Mouse (Mus musculus) gastrocnemius, postnatal 25 days (tissue): Measurements from ENCODE around the gene Ttc22. TPM values are rescaled to one million over a fixed set of nuclear protein-coding genes. Genes with fewer than 3 reads are reported as not detected.

Source experiments
- DNase-seq: peaks from one replicate; pipeline ENCODE4 v3.0.0; 2022
- total RNA-seq, 2 experiments: library from RNA; stranded (reverse); gene quantifications; 1 replicate in 1 of 2; 2 replicates in 1 of 2; pipeline ENCODE4 v1.2.3; 2021

Gene Ttc22
- total RNA-seq, 2 experiments from 2014 or later, result not detected

DNA sequence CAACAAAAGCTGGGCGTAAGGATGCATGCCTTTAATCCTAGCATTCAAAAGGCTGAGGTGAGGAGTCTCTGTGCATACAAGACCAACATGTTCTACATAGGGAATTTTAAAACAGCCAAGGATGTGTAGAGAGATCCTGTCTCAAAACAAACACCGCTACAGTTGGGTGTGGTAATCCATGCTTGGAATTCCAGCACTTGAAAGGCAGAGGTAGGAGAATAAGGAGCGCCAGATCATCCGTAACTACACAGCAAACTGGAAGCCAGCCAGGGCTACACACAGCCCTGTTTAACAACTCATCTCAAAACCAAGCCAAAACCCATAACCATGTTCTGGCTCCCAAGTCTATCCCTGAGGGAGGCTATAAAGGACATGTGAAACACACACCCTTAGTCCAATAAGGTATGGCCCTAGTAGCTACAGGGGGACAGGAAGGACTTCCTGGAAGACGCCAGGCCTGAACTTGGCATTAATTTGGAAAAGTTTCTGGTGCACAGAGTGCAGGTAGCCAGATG lies 41.8 kb downstream of the Ttc22 start:
- no peak for DNase-seq

DNA sequence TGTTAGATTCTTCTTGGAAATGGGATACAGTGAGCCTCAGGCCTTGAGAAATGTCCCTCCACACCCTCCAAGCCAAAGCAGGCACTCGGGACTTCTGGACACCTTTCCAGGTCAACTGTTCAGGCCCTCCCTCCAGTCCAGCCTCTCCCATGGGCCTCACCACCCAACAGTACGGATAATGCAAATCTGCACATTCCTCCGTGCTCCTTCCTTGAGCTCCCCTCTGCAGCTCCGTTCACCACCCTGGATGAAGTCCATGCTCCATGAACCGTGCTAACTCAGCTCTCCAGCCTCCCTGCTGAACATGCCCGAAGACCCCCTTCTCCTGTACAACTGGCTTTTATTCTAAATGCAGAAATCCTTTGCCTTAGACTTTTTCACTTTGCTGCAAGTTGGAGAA lies 42.5 kb downstream of the Ttc22 start:
- DNase-seq, result no peak

DNA sequence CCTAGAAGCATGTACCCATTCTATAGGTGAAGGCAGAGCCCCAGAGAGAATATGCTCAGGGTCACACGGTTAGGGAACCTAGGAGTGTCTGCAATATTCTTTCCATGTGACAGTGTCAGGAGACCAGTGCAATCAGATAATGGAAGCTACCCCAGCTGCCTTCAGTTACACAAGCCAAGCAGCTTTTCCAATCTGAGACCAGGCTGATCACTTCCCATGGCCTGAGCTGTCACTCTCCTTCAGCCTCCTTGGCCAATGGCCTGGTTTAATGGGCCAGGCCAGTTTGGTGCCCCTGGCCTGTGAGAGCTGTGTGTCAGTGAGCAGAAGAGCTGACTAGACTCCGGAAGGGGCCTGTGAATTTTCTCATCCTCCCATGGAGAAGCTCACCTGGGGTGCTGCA lies 43.0 kb downstream of the Ttc22 start:
- no peak for DNase-seq

DNA sequence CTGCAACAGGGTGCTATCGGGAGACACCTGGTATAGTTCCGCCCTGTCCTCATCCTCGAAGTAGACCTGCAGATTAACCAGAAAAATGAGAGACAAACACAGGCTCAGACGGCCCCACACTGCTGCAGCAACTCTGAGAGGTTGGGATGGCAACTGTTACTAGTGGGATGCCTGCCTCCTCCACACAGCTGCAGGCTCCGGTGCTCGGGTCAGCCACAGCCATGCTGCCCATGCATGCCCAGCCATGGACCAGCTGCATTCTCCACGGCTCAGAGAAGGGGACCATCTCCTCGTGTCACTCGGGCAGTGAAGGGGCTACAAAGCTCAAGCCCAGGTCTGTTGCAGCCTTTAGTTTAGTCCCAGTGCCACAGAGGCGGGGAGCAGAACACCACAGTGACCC lies 43.4 kb downstream of the Ttc22 start:
- DNase-seq, result no peak

DNA sequence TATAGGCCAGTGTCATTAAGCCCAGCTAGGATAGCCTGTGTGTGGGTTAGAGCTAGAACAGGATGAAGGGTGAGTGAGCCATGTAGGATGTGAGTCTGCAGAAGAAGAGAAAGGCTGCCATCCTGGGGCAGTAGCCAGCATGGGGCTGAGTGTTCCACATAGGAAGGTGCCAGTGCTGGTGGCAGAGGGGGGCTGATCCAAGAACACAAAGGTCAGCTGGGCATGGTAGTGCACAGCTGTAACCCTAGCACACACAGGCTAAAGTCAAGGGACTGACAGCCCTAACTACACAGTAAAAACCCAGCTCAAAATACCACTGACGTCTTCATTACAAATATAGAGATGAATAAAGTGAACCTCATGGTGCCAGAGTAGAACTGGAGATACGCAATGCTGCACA lies 44.3 kb downstream of the Ttc22 start:
- DNase-seq, result peak; percentile 84

DNA sequence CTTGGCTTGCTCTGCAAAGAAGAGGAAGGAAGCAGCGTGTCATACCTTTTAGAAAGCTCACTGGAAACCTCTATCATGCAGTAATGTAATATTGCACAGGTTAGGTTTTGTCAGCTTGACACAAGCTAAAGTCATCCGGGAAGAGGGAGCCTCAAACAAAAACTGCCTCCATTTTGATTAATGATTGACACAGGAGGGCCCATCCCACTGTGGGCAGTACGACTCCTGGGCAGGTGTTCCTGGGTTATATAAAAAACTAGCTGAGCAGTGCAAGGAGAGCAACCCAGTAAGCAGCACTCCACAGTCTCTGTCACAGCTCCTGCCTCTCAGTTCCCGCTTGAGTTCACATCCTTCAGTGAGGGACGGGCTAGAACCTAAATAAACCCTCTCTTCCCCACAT lies 54.5 kb downstream of the Ttc22 start:
- no peak for DNase-seq

DNA sequence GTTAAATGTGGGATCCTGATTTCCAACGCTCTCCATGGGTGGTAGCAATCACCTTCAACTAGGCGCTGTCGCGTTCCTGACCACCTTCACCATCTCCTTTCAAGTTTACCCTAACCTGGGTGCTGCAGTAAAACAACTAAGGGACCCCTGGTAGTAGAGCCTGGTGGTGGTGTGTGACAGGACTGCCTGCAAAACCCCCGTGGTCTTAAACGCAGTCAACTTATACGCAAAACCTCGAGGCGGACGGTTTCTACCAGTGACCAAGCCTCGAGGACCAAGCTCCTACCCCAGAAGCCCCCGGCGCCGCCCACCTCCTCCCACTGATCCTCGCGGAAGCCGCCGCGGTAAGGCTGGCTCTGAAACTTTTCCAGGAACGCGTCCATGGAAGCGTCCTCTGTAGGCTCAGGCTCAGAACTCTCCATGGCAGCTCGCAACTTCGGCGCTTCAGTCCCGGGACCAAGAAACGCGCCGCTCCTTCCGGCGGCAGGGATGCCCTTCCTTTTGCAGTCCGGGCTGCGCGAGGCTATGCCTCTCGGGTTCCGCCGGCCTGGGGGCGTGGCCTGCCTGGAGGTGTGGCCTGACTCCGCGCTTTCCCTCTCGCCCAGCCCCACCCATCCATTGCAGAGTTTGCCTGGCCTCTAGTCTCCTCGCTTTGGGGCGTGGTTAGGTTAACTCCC lies 56.3 kb downstream of the Ttc22 start, which contains the start of gene Ttc4:
Gene Ttc4 (minus strand): TSS at position 503 of the 677 bp plus-strand sequence.
- peak; percentile 86 for DNase-seq

DNA sequence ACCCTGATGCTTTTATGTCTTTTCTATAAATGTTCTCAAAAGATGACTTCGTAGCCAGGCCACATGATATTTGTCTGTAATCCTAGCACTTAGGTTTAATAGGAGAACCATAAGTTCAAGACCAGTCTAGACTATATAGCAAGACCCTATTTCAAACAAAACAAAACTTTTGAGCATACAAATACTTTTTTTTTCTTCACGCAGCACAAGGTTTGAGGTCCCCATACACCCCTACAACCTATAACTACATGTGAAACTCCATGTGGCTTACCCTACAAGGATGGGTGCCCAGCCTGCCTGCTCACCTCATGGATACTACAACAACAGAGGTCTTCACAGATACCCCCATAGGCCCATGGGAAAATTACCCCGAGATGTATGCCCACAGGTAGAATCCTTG lies 56.9 kb downstream of the Ttc22 start:
- no peak for DNase-seq

DNA sequence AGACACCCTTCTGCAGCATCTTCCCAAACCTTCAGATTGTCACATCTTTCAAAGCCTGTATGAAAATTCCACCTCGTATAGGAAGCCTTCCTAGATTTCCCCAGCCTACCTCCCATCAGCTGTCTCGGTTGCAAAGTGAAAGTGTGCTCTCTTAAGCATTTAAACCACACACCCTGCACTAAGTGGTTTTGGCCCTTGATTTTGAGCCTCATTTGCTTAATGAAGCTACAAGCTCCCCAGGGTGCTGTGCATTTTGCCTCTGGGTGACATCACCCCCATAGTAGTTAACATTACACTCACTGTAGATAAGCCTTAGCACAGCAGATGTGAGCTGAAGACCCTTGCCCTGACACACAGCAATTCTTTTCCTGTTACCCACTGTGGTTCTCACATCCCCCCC lies 58.7 kb downstream of the Ttc22 start:
- DNase-seq, result no peak

DNA sequence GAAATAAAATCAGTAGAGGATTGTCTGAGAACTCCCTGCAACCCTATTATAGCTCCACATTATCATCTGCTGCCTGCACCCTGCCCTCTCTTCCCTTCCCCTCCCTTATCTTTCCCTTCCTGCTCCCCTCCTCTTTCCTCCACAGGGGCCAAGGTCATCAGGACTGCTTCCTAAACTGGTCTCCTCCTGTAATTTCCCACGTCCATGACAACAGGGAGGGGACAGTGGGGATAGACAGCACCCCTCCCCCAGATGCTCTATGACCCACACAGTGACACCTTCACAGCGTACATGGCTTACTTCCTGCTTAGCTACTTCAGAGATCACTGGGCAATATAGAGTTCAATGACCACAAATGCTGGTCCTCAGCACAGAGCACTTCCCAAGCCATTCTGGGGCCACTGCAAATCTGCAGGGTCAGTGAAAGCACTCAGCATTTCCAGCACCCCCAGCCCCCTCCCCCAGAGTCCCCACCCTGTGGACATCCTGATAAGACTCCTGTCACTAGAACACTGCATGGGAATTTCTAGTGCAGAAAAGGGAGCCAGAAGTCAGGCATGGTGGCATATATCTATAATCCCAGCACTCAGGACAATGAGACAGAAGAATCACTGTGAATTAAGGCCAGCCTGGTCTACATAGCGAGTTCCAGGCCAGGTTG lies 66.5 kb downstream of the Ttc22 start:
- DNase-seq, result no peak

Other genes starting within 250 kb of the Ttc22 start
- under 1 TPM in 1 of 2 experiments, not detected in 1; 0.08 TPM for gene Pcsk9, start 158.1 kb upstream of the Ttc22 start, total RNA-seq
- not detected for gene Bsnd, start 130.1 kb upstream of the Ttc22 start, total RNA-seq
- gene Dhcr24, start 61.4 kb upstream of the Ttc22 start, total RNA-seq, result 1 to 10 TPM; 4.4 to 5.5 TPM
- not detected for gene Lexm, start 5.2 kb upstream of the Ttc22 start, total RNA-seq
- gene Pars2, start 28.6 kb downstream of the Ttc22 start, total RNA-seq, result 1 to 10 TPM; 1.7 to 1.8 TPM
- gene Ttc4, start 56.5 kb downstream of the Ttc22 start, total RNA-seq, result 10 to 100 TPM; 24.7 to 28.6 TPM
- under 1 TPM; 0.19 to 0.69 TPM for gene Mroh7, start 108.5 kb downstream of the Ttc22 start, total RNA-seq
- not detected for gene Fam151a, start 111.5 kb downstream of the Ttc22 start, total RNA-seq
- 10 to 100 TPM in 1 of 2 experiments, 1 to 10 TPM in 1; 7.8 to 14.3 TPM for gene Acot11, start 182.6 kb downstream of the Ttc22 start, total RNA-seq